Mouse (Mus musculus) heart, embryonic 11.5 days (tissue): ENCODE measurements around the gene Foxn1. TPM values are rescaled to one million over a fixed set of nuclear protein-coding genes. Genes with fewer than 3 reads are reported as not detected.

Source experiments
- ATAC-seq: fragments of 200-750 bp; cut with Nextera tagmentation; replicated peaks from 2 replicates; pipeline ENCODE4 v1.8.0; 2017; ENCODE audit warnings: moderate library complexity; ENCODE audit not compliant: insufficient number of reproducible peaks, low FRiP score, low TSS enrichment
- H3K27ac ChIP-seq: fragments of 300-500 bp; sonication (generic); 2 replicates; pipeline ENCODE4 v1.5.1; 2014; ENCODE audit warnings: mild to moderate bottlenecking, low read depth, low read length
- H3K27me3 ChIP-seq: fragments of 300-500 bp; sonication (generic); 2 replicates; pipeline ENCODE4 v1.6.1; 2014; ENCODE audit warnings: mild to moderate bottlenecking, low read length, mixed read lengths; ENCODE audit not compliant: control insufficient read depth, insufficient read depth
- H3K36me3 ChIP-seq: fragments of 300-500 bp; sonication (generic); 2 replicates; pipeline ENCODE4 v1.6.1; 2014; ENCODE audit warnings: mild to moderate bottlenecking, low read length, moderate library complexity, mixed read lengths; ENCODE audit not compliant: control insufficient read depth, insufficient read depth
- H3K4me1 ChIP-seq: fragments of 300-500 bp; sonication (generic); 2 replicates; pipeline ENCODE4 v1.6.1; 2014; ENCODE audit warnings: low read length; ENCODE audit not compliant: control insufficient read depth, insufficient read depth
- H3K4me2 ChIP-seq: fragments of 300-500 bp; sonication (generic); 2 replicates; pipeline ENCODE4 v1.6.1; 2014; ENCODE audit warnings: mild to moderate bottlenecking, moderate library complexity
- H3K4me3 ChIP-seq: fragments of 300-500 bp; sonication (generic); 2 replicates; pipeline ENCODE4 v1.5.1; 2014; ENCODE audit warnings: low read depth, low read length
- H3K9ac ChIP-seq: fragments of 300-500 bp; sonication (generic); 2 replicates; pipeline ENCODE4 v1.6.1; 2014; ENCODE audit warnings: mild to moderate bottlenecking, low read depth, low read length, moderate library complexity
- H3K9me3 ChIP-seq: fragments of 300-500 bp; sonication (generic); replicated peaks from 2 replicates; pipeline ENCODE4 v1.6.1; 2016; ENCODE audit warnings: low read length; ENCODE audit not compliant: control insufficient read depth
- WGBS: fragments of 180-500 bp; shearing (Covaris S2); extraction: QIAGEN DNeasy Blood & Tissue Kit; methylation state at CpG from one replicate; pipeline ENCODE4 v1.1.7; 2014; ENCODE audit not compliant: insufficient replicate concordance; 5-methylcytosine and 5-hydroxymethylcytosine counted together
- polyA plus RNA-seq: library from polyadenylated mRNA; unstranded; fragments of >200 nt; fragmentation: Nextera tagmentation; extraction: Ambion mirVana; gene quantifications from 2 replicates; pipeline ENCODE4 v1.2.1, GENCODE M21; 2014

Foxn1 gene
- polyA plus RNA-seq, 1 experiment from 2014 or later = 0.29 TPM

DNA sequence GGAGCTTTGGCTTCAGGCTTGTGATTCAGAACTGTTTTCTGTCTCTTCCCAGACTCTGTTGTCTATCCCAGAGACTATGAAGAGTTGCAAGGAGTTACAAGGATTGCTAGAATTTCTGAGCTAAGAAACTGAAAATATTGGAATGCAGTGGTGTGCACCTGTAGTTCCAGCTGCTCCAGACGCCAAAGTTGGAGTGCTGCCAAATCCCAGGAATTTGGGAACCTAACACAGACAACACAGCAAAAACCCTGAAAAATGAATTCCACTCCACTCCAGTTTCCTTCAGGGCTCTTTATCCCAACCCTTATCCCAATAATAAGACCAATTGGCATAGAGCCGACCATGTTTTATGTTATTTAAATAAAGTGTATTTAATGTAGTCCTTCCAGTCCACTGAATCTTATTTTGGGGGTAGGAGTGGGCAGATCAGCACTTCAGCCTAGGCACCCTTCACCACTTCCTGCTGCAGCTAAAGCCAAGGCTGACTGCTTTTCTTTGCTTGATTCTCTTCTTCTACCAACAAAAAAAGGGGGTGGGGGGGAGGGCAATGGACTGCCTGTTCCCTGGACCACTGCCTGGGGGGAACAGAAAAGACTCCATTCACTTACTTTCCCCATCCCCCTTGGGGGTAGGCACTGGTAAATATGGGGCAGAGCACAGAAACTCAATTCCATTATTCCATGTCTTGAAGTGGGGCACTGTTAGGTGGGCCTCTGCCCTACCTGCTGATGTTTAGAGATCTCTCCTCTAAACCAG lies 64.1 kb downstream of the Foxn1 start:
- Histone ChIP-seq H3K27ac (no peak overlapping the region), H3K36me3 (peaks cover 35% of the 10 kb centered on the region), H3K9ac (no peak overlapping the region), H3K9me3 (no peaks in the 10 kb centered on the region), H3K4me1 (peaks cover 4% of the 10 kb centered on the region; the same call in 1 of the 2 replicates), H3K27me3 (no peaks in the 10 kb centered on the region), H3K4me2 (peak overlapping the region; percentile 52), H3K4me3 (no peak overlapping the region)
- no peak for ATAC-seq
- WGBS = 54% methylated on average over 2 of the region's 2 CpGs

DNA sequence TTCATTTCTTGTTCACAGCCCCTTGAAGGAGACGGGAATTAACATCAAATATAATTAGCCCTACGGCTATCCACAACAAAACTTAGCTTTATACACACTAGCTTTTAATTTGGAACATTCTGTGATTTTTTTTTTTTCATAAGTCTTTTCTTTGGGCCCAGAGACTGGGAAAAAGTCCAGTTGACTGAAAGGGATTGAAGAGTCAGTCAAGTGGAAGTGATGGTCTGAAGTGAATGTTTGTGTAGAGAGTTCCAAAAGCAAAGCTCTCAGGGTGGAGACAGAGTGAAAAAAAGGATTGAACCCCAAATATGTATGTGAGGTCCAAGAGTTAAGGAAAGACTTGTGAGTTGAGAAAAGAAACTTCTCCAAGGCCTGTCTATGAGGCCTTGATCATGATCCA lies 67.9 kb downstream of the Foxn1 start:
- Histone ChIP-seq H3K4me1 (peaks cover 4% of the 10 kb centered on the region; the same call in 1 of the 2 replicates), H3K9me3 (no peaks in the 10 kb centered on the region), H3K4me2 (no peak overlapping the region), H3K27me3 (no peaks in the 10 kb centered on the region), H3K9ac (no peak overlapping the region), H3K4me3 (no peak overlapping the region), H3K36me3 (peaks cover 56% of the 10 kb centered on the region), H3K27ac (no peak overlapping the region)
- WGBS = 92% methylated on average over 2 of the region's 2 CpGs
- no peak for ATAC-seq

DNA sequence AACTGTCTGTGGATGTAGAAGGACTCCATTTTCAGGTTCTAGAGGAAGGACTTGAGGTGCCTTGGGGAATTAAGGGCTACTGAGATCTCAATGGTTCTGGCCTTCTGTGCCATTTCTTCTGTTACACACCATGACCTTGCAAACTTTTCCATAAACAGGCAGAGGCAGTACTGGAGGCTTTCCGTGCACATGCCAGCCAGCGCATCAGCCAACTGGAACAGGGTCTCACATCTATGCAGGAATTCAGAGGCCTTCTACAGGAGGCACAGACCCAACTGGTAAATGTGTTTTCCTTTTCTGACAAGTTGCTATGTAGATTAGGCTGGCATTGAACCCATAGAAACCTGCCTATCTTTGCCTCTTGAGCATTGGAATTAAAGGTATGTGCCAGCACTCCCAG lies 72.7 kb downstream of the Foxn1 start:
- Histone ChIP-seq H3K27me3 (no peaks in the 10 kb centered on the region), H3K4me1 (no peaks in the 10 kb centered on the region), H3K36me3 (peaks cover 49% of the 10 kb centered on the region), H3K4me2 (no peak overlapping the region), H3K9me3 (no peaks in the 10 kb centered on the region), H3K27ac (no peak overlapping the region), H3K4me3 (no peak overlapping the region), H3K9ac (no peak overlapping the region)
- no peak for ATAC-seq
- 97% methylated on average over 2 of the region's 2 CpGs for WGBS

DNA sequence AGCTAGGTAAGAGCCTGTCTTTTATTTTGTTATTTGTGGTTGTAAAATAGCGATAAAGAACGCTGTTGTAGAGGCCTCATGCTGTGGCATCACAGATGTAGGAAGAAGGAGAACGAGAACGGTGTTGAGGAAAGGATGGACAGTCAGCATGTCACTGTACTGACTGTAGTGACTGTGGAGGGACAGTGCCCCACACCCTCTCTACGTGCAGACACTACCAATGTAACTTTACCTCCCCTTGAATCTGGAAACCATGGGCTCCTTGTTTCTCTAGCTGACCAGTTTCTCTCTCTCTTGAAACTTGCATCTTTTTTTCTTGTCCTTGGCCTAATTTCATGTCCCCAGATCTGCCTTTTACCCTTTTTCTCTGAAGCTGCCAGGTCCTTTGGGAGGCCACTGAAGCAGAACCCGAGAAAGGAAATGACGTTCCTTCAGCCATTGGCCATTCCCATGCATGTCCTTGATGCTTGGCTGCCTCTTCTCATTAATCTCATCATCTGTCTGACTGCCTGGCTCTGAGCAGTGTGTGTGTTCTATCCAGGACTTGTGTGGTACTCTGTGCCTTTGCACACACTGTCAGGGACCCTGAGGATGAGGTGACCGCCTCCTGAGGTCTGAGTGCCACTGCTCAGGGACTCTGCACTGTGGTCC lies 75.4 kb downstream of the Foxn1 start:
- Histone ChIP-seq H3K36me3 (peaks cover 39% of the 10 kb centered on the region), H3K27me3 (no peaks in the 10 kb centered on the region), H3K27ac (no peak overlapping the region), H3K4me2 (no peak overlapping the region), H3K9me3 (no peaks in the 10 kb centered on the region), H3K4me1 (no peaks in the 10 kb centered on the region), H3K9ac (no peak overlapping the region), H3K4me3 (no peak overlapping the region)
- 92% methylated on average over 8 of the region's 8 CpGs for WGBS
- no peak for ATAC-seq

Other genes starting within 250 kb of the Foxn1 start
- 34.2 and 38.4 TPM in 2 replicates for gene Traf4, start 221.0 kb downstream of the Foxn1 start, polyA plus RNA-seq
- 9.9 and 10.6 TPM in 2 replicates for gene Nek8, start 209.9 kb downstream of the Foxn1 start, polyA plus RNA-seq
- 16.1 and 16.3 TPM in 2 replicates for gene Tlcd1, start 209.8 kb downstream of the Foxn1 start, polyA plus RNA-seq
- gene Rpl23a, start 203.0 kb downstream of the Foxn1 start, polyA plus RNA-seq = 1,064 and 1,178 TPM in 2 replicates
- 62.2 and 62.5 TPM in 2 replicates for gene Rab34, start 198.1 kb downstream of the Foxn1 start, polyA plus RNA-seq
- 4.2 TPM in 2 replicates for gene Proca1, start 193.2 kb downstream of the Foxn1 start, polyA plus RNA-seq
- 50.2 and 55.1 TPM in 2 replicates for gene Sdf2, start 140.8 kb downstream of the Foxn1 start, polyA plus RNA-seq
- 15.2 and 22.2 TPM in 2 replicates for gene Supt6, start 140.6 kb downstream of the Foxn1 start, polyA plus RNA-seq
- gene 2610507B11Rik, start 124.8 kb downstream of the Foxn1 start, polyA plus RNA-seq = 69.4 and 86.5 TPM in 2 replicates
- gene BC030499, start 95.7 kb downstream of the Foxn1 start, polyA plus RNA-seq = 0.17 TPM in 1 of 2 replicates, not detected in the other
- 31.7 and 32.8 TPM in 2 replicates for gene Spag5, start 85.0 kb downstream of the Foxn1 start, polyA plus RNA-seq
- 11.2 and 12.4 TPM in 2 replicates for gene Aldoc, start 63.6 kb downstream of the Foxn1 start, polyA plus RNA-seq
- 58.7 and 61.8 TPM in 2 replicates for gene Pigs, start 58.1 kb downstream of the Foxn1 start, polyA plus RNA-seq
- 44.9 and 48.1 TPM in 2 replicates for gene Unc119, start 43.1 kb downstream of the Foxn1 start, polyA plus RNA-seq
- gene Slc13a2, start 35.7 kb upstream of the Foxn1 start, polyA plus RNA-seq = not detected in 2 replicates
- 7.8 and 8.0 TPM in 2 replicates for gene Slc46a1, start 79.1 kb upstream of the Foxn1 start, polyA plus RNA-seq
- 0.39 and 0.46 TPM in 2 replicates for gene Sarm1, start 111.2 kb upstream of the Foxn1 start, polyA plus RNA-seq
- gene Vtn, start 112.5 kb upstream of the Foxn1 start, polyA plus RNA-seq = 0.54 and 4.6 TPM in 2 replicates
- gene Sebox, start 116.9 kb upstream of the Foxn1 start, polyA plus RNA-seq = not detected in 2 replicates
- gene Tmem199, start 125.6 kb upstream of the Foxn1 start, polyA plus RNA-seq = 57.0 and 63.9 TPM in 2 replicates
- gene Poldip2, start 125.6 kb upstream of the Foxn1 start, polyA plus RNA-seq = 130 and 154 TPM in 2 replicates
- gene Tnfaip1, start 149.8 kb upstream of the Foxn1 start, polyA plus RNA-seq = 81.1 and 92.5 TPM in 2 replicates
- 107 and 114 TPM in 2 replicates for gene Ift20, start 149.8 kb upstream of the Foxn1 start, polyA plus RNA-seq
- gene Tmem97, start 164.2 kb upstream of the Foxn1 start, polyA plus RNA-seq = 82.4 and 88.3 TPM in 2 replicates